Mouse (Mus musculus) forelimb bud, embryonic 11.5 days (tissue): ENCODE results near the gene Pgghg.

ENCODE experiments used
- DNase-seq: peaks from one replicate; pipeline ENCODE4 v3.0.0-alpha.2; 2012; ENCODE audit warnings: low read depth, low spot score

Gene Pgghg

DNA sequence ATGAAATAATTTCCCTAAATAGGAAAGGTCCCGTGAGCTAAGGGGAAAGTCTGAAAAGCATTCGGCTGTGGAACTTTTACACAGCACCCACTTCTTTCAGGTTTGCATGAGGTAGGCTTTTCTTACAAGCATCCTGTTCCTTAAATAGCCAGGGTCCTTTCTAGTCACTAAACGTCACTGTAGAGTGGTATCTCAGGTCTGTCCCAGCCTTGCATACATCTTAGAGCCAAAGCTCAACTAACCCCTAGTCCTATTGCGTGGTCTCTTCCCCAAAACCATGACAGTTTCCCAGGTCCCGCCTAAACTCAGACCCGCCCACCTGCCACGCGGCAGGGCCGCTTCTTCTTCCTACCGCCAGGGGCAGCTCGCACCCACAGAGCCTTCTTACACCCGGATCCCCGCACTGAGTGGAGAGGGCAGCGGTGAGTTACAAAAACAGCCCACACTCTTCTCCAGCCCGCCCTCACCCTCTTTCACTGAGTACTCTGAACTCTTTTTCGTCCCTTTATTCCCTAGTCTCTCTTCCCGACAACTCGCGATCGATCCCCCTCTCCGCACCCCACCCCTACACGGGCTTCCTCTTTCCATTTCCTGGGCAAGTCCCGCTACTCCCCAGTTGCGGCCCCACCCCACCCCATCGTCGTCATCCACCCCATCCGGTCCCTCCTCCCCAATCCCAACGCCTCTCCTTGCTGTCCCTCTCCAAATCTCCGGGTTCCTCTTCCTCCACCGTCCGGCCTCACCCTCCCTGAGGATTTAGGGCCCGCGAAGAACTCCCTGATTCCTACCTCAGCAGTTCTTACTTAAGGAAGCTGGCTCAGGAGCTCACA, at the start of gene Pgghg:
TSS of gene Pgghg (plus strand) at position 170 of the 830 bp plus-strand sequence.
- peak; percentile 87 for DNase-seq

DNA sequence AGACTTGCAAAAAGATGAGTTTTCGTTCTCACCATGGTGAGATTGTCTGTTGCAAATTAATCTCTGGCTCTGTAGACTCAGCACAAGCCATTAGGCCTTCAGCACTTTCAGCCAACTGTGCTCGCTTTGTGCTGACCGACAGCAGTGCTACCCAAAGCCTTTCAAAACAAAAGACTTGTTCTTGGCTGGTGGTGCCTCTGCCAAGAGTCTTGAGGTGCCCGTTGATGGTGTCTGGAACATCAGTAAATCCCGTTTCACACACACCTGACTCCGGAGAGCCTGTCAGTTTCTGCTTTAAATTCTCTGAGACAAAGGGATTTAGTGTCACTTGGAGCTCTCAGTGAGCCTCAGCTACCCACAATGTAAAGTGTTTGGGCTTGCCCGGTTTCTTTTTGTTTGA, 47.2 kb upstream of the Pgghg start:
- no peak for DNase-seq

- DNase-seq, result no peak
These were observed 46.6 kb upstream of the Pgghg start for GRCm38 (mm10) chr7:140894611-140895010.

- no peak for DNase-seq
These were observed 43.3 kb upstream of the Pgghg start for GRCm38 (mm10) chr7:140897863-140898262.

DNA sequence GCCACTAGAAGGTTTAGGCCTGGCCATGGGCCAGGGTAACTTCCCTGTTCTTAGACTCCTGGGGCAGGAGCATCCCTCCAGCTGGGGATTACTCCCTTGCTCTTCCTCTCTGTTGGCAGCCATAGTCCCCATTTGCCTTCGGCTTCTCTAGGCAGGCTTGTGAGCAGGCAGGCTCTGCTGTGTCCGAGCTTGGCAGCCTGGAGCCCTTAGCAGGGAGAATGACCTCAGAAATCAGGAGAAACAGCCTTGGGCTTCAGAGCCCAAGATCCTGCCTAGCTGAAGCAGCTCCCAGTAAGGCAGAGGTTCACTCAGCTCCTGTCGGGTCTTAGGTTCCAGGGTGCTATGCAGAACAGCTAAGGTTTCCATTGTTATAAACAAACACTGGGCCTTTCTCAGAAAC, 42.1 kb upstream of the Pgghg start:
- no peak for DNase-seq

DNA sequence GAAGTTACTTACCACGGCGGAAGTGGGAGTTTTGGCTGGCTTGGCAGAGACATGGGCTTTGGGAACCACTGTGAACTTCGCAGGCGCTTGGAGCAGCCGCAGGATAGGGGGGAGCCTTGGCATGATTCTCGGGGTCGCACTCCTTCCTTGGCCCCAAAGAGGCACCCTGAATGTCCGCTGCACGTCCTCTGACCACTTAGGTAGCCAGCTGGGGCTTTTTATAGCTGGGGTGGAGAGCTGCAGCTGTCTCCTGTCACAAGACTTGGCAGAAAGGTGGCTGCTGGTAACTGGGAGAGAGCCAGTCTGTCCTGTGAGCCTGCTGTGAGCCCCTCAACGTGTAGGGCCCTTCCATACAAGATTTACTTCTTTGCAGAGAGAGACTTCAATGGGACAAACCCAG, 41.0 kb upstream of the Pgghg start, which contains the start of gene Cox8b:
TSS of gene Cox8b (minus strand) at position 227 of the 400 bp plus-strand sequence.
- DNase-seq, result no peak

DNA sequence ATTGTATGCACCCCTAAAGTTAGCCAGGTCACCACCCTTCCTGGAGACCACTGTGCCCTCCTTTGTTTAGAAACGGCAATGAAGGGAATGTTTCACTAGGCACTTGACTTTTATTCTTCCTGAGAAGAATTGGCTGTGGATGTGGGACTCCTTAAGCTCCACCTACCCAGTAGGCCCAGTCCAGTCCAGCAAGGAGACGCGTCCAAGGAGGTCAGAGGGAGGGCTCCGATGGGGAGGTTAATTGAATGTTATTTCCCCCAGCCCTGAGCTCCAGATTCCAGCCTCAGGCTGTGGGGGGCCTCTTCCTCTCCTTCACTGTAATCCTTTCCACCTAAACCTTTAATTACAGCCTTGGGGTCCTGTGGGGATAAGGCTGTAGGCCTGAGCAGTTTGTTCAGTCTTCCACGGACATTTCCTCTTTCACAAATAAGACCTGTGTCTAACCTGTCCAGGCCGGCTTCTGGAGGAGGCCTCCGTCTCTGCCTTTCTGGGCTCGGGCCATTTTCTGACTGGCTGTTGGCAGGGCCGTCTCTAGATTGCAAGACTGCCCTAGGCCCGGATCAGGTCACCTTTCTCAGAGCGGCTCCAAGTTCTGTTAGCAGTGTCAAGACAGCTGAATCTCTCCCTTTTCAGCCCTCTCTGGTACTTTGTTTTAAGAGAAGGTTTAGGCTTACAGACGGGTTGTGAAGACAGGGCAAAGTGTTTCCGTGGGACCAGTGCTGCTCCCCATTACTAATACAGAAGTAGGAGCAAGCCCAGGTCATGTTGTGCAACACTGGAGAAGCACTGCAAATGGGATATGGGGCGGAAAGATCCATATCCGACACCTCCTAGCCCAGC, 38.9 kb upstream of the Pgghg start:
- no peak for DNase-seq

DNA sequence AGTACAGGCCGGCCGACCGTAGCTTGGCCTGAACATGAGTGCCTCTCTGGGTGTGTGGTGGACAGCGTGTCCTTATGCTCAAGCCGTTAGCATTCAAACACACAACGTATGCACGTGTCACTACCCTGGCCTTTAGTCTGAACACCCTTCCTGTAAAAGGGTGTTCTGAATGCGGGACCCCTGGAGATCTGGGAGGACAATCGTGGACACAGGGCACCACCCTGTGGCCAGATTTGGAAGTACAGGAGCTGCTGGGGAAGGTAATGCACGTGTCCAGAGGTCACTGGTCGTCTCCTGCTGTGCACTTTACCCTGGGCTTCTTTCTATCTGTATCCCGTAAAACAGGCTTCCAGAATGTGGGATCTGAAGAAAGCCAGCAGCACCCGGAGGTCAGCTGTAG, 38.0 kb upstream of the Pgghg start:
- DNase-seq, result peak; percentile 81

DNA sequence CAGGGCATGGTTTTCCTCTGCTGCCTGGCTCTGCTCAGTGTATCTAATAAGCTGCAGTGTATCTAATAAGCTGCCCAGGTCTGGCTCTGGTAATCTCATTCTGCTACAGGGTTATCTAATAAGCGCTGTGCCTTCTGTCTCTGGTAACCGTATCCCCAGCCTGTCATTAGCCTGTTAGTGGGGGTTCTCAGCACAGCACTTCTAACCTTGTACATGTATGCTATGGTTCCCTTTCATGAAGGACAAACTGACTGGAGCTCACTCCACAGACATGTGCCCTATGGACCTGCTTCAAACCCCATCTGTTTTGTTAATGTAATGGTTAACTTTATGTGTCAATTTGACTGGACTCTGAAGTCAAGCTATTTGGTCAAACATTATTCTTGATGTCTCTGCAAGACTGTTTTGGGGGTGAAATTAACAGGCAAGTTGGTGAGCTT, 35.5 kb upstream of the Pgghg start:
- DNase-seq, result no peak

- no peak for DNase-seq
These were observed 34.1 kb upstream of the Pgghg start for GRCm38 (mm10) chr7:140907131-140907530.

DNA sequence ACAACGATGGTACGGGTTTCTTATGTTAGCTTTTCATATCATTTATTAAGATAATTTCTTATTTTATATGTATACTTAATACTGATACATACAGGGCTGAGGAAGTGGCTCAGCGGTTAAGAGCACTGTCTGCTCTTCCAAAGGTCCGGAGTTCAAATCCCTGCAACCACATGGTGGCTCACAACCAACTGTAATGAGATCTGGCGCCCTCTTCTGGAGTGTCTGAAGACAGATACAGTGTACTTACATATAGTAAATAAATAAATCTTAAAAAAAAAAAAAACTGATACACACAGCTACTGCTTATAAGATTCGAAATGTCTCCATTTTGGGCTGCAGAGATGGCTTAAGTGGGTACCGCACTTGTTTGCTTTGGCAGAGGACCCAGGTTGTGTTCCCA, 33.5 kb upstream of the Pgghg start:
- no peak for DNase-seq

DNA sequence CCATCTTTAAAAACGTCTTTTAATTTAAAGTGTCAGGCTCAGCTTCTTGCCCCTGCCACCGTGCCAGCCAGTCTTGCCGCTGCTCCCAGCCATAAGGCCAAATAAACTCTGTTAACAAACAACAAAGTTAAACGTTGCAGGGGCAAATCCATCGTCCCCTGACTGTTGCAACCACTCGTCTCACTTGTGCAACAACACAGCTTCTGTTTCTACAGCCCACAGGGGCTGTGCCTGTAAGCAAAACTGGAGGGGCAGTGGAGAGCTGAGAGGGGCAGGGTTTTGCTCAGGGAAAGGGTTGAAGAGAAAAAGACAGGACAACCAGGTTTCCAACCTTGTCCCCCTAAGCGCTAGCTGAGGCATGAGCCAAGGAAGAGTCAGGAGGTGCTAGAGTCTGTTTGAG, 33.0 kb upstream of the Pgghg start:
- no peak for DNase-seq

DNA sequence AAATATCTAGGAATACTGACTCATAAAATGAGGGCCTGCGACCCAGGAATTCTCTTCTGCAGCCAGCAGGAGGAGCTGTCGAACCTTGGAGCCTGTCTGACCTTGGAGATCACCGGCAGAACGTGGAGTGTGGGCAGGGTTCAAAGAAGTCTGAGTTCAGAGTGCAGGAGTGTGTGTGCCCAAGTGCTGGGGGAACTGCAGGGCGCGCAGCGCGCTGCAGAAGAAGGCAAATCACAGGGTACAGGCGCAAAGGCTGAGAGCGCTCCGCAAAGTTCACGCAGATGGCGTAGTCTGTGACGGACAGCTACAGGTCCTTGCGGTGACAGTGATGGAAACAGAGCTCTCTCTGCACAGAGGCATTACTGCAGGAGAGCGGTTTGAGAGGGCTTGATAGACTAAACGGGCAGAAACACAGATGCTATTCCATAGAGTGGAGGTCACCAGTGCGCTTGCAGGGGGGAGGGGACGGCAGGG, 32.5 kb upstream of the Pgghg start:
- peak; percentile 90 for DNase-seq

- no peak for DNase-seq
These were observed 28.9 kb upstream of the Pgghg start for GRCm38 (mm10) chr7:140912293-140912692.

DNA sequence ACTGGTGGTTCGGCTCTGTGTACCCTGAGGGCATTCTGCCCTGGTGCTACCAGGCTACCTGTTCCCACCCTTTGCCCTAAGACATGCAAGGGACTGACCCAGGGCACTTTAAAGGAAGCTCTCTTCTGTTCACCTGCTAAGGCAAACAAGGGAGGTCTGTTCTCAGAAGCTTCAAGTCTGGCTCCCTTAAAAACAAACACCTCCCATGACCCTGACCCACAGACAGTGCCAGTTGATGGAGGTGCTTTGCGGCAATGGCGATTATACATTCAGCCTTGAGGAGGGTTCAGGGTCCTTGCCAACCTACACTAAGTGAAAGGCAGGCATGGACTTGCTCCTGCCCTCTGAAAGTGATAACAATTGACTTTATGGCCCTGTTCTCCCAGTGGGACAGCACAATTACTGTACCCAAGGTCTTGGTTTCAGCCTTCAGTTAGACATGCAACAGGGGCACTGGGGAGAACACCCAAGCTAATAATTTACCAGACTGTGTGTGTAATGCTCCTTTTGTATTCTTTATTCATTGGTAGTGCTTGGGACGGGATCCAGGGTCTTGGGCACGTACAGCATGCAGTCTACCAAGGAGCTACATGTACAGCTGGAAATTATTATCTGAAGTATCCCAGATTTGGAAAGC, 28.2 kb upstream of the Pgghg start:
- no peak for DNase-seq

DNA sequence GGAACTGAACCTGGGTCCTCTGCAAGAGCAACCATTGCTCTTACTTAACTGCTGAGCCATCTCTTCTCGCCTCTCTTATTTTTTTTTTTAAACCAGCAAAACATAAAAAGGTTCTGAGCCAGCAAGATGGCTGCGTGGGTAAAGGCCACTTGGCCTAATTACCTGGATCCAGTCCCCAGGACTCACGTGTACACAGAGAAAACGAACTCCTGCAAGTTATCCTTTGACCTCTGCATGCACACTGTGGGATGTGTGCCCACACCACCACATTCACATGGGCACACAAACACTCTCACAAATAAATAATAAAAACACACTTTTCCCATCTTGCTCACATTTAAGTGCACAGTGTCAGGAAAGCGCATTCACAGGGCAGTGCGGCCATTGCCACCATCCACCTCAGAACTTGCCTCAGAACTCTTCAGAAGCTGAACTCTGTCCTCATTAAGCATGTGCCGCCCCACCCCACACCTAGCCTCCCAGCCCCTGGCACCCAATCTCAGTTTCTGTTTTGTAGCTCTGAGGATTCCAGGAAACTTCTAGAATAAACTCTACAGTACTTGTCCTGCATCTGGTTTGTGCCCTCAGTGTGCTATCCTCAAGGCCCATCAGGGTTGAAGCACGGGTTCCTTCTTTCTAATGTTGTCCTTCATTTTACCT, 27.0 kb upstream of the Pgghg start:
- no peak for DNase-seq

DNA sequence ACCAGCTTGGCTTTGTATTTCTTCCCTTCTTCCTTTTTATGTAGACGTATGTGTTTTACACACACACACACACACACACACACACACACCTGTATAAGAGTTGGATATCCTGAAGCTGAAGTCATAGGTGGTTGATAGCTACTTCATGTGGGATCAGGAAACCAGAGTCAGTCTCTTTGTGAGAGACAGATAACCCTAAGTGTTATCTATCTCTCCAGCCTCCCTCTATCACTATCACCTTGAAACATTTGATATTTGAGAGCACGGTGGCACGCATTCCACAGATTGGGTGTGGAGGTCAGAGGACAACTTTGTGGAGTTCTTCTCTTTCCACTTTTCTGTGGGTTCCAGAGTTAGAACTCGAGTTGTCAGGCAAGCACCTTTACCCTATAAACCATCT, 21.3 kb upstream of the Pgghg start:
- no peak for DNase-seq

DNA sequence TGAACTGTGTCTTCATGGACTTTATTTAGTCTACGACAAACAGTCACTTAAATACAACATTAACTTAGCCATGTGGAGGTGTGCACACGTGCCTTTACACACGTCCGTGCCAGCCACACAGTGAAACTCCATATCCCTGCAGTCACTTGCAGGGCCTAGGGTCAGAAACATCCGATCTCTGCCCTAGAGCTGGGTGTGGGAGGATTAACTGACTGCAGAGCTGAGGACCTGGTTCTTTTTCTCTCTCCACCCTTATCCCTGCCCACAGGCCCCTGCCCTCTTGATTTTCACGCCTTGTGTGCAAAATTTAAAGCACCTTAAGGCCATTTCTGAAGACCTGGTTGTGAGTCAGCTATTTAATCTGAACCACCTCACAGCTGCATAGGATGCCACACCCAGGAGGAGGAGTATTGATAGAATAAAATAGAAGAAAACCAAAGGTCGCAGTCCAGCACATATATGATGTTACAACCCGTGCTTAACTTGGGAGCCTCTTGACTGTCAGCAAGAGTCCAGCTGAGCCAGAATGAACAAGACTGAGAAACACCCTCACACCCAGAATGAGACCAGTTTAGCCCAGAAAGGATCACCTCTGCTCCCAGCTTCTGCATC, 20.7 kb upstream of the Pgghg start, which contains the start of gene Nlrp6:
TSS of gene Nlrp6 (plus strand) at position 485 of the 612 bp plus-strand sequence.
- DNase-seq, result no peak

DNA sequence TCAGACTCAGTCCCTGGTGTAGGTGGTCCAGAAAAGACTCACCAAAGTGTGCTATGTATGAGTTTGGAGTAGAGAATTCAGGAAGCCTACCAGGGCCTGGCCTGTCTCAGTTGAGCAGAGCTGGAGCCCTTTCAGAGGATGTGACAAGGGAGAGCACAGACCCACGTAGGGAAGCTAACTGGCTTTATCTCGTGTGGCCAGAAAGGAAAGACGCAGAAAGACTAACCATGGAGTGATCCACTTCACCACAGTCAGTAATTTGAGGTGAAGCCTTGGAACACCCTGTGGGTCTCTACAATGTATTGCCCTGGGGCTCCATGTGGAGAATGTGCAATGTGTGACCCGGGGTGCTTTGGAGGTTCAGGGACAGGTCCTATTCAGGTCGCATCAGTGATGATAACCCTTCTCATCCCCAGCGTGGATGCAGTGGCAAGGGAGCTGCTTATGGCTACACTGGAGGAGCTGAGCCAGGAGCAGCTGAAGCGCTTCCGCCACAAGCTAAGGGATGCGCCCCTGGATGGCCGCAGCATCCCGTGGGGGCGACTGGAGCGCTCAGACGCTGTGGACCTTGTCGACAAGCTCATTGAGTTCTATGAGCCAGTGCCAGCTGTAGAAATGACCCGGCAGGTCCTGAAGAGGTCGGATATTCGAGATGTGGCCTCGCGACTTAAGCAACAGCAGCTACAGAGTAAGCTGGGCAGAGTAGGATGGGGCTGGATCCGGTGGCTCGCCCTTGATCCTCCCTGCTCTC, 19.8 kb upstream of the Pgghg start:
- DNase-seq, result no peak

DNA sequence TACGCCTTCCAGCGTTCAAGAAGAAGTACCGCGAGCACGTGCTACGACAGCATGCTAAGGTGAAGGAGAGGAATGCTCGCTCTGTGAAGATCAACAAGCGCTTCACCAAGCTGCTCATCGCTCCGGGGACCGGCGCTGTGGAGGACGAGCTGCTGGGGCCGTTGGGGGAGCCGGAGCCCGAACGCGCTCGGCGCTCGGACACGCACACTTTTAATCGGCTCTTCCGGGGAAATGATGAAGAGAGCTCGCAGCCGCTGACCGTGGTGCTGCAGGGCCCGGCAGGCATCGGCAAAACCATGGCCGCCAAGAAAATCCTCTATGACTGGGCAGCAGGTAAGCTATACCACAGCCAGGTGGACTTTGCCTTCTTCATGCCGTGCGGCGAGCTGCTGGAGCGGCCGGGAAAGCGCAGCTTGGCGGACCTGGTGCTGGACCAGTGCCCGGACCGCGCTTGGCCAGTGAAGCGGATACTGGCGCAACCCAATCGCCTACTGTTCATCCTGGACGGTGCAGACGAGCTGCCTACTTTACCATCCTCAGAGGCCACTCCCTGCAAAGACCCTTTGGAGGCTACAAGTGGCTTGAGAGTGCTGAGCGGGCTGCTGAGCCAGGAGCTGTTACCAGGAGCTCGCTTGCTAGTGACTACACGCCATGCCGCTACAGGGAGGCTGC, 18.7 kb upstream of the Pgghg start:
- peak; percentile 26 for DNase-seq
